Mouse (Mus musculus): ENCODE data around the gene Ppp1r14a. TPM values are rescaled to one million over a fixed set of nuclear protein-coding genes. Genes with fewer than 3 reads are reported as not detected.

The Ppp1r14a gene
- polyA plus RNA-seq, 1 experiment from 2014 or later, result 8.0 TPM

GRCm38 (mm10) chr7:29305263-29305988 is 16.3 kb downstream of the Ppp1r14a start:
- H3K4me1 ChIP-seq (replicated peaks), result peaks cover 63% of the 10 kb centered on the region
- peak overlapping the region; percentile 61 for H3K4me3 ChIP-seq (replicated peaks)
- peak overlapping the region; percentile 98 for H3K4me2 ChIP-seq
- H3K9ac ChIP-seq (replicated peaks), result peak overlapping the region; percentile 71
- 21% methylated on average over 9 of the region's 9 CpGs for WGBS
- H3K9me3 ChIP-seq, result no peaks in the 10 kb centered on the region
- no peak for ATAC-seq (ENCODE audit: insufficient number of reproducible peaks, insufficient read depth, low FRiP score, low TSS enrichment, low read depth)
- no peaks in the 10 kb centered on the region for H3K36me3 ChIP-seq
- peaks cover 17% of the 10 kb centered on the region; the same call in 1 of the 2 replicates for H3K27me3 ChIP-seq
- H3K27ac ChIP-seq, result 0 out of 2 replicates have a peak overlapping the region, but pooled peaks have one; percentile 13

DNA sequence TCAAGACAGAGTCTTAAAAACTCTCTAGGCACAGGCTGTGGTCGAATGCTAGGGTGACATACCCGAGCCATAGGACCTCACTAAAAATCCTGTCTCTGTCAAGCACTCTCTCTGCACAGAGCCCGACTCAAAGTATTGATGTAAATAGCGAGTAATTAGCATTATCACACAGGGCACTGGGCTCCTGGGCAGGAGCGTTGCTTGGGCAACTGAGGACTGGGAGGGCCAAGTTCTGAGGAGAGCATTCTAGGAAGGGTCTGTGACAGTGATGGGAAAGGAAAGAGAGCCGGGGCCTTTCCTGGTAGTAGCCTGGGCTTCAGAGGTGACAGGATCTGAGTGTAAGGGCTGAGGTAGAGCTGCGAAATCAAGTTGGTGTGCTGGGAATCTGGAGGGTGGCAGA is 17.0 kb downstream of the Ppp1r14a start:
- Histone ChIP-seq H3K27me3 (peaks cover 17% of the 10 kb centered on the region; the same call in 1 of the 2 replicates), H3K27ac (no peak overlapping the region), H3K9me3 (no peaks in the 10 kb centered on the region), H3K4me1 (replicated peaks) (peaks cover 63% of the 10 kb centered on the region), H3K36me3 (peaks cover 4% of the 10 kb centered on the region), H3K9ac (replicated peaks) (no peak overlapping the region), H3K4me3 (replicated peaks) (no peak overlapping the region), H3K4me2 (peak overlapping the region; percentile 98; the same call in 1 of the 2 replicates)
- WGBS, result 36% methylated on average over 7 of the region's 7 CpGs
- ATAC-seq (ENCODE audit: insufficient number of reproducible peaks, insufficient read depth, low FRiP score, low TSS enrichment, low read depth), result no peak

- H3K9ac ChIP-seq (replicated peaks), result no peak overlapping the region
- peak overlapping the region; percentile 98; the same call in 1 of the 2 replicates for H3K4me2 ChIP-seq
- WGBS, result 27% methylated on average over 7 of the region's 7 CpGs
- peaks cover 62% of the 10 kb centered on the region for H3K4me1 ChIP-seq (replicated peaks)
- H3K4me3 ChIP-seq (replicated peaks), result no peak overlapping the region
- H3K9me3 ChIP-seq, result no peaks in the 10 kb centered on the region
- H3K27ac ChIP-seq, result no peak overlapping the region
- peaks cover 17% of the 10 kb centered on the region; the same call in 1 of the 2 replicates for H3K27me3 ChIP-seq
- no peak for ATAC-seq (ENCODE audit: insufficient number of reproducible peaks, insufficient read depth, low FRiP score, low TSS enrichment, low read depth)
- H3K36me3 ChIP-seq, result peaks cover 9% of the 10 kb centered on the region
Measured at GRCm38 (mm10) chr7:29306619-29307018, 17.5 kb downstream of the Ppp1r14a start.

GRCm38 (mm10) chr7:29307350-29308104 is 18.4 kb downstream of the Ppp1r14a start:
- H3K4me2 ChIP-seq, result peak overlapping the region; percentile 92
- peaks cover 63% of the 10 kb centered on the region for H3K4me1 ChIP-seq (replicated peaks)
- peak overlapping the region; percentile 45; the same call in 1 of the 2 replicates for H3K27ac ChIP-seq
- WGBS, result 2% methylated on average over 42 of the region's 42 CpGs
- H3K9me3 ChIP-seq, result no peaks in the 10 kb centered on the region
- peak; percentile 48 for ATAC-seq (ENCODE audit: insufficient number of reproducible peaks, insufficient read depth, low FRiP score, low TSS enrichment, low read depth)
- peaks cover 14% of the 10 kb centered on the region for H3K36me3 ChIP-seq
- peaks cover 17% of the 10 kb centered on the region; the same call in 1 of the 2 replicates for H3K27me3 ChIP-seq
- H3K4me3 ChIP-seq (replicated peaks), result peak overlapping the region; percentile 70
- peak overlapping the region; percentile 62 for H3K9ac ChIP-seq (replicated peaks)

- peaks cover 12% of the 10 kb centered on the region; the same call in 1 of the 2 replicates for H3K27me3 ChIP-seq
- 0% methylated on average over 36 of the region's 36 CpGs for WGBS
- H3K4me3 ChIP-seq (replicated peaks), result peak overlapping the region; percentile 70
- H3K9me3 ChIP-seq, result no peaks in the 10 kb centered on the region
- peak overlapping the region; percentile 73 for H3K27ac ChIP-seq
- H3K4me1 ChIP-seq (replicated peaks), result peaks cover 74% of the 10 kb centered on the region
- ATAC-seq (ENCODE audit: insufficient number of reproducible peaks, insufficient read depth, low FRiP score, low TSS enrichment, low read depth), result 0 out of 2 replicates have a peak, but pooled peaks have one; percentile 10
- peaks cover 17% of the 10 kb centered on the region for H3K36me3 ChIP-seq
- H3K9ac ChIP-seq (replicated peaks), result peak overlapping the region; percentile 71
- H3K4me2 ChIP-seq, result peak overlapping the region; percentile 92
Measured at GRCm38 (mm10) chr7:29309221-29309721, 20.2 kb downstream of the Ppp1r14a start.

DNA sequence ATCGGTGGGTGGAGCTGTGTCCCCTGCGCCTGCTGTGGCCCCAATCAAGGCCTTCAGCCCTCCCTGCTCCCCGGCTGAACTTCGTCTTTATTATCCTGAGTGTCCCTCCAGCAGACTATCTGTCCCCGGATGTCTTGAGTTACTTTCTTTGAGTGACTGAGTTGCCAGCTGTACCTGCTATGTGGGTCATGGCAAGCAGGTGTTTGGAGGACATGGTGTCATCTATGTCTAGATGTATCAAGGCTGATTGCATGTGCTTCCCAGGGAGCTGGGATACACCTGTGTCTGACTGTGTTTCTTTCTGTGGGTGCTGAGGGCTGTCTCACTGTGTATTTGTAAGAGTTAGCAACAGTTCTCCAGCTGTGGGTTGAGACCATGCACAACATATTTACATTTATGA is 20.6 kb downstream of the Ppp1r14a start:
- no peak for ATAC-seq (ENCODE audit: insufficient number of reproducible peaks, insufficient read depth, low FRiP score, low TSS enrichment, low read depth)
- Histone ChIP-seq H3K9me3 (no peaks in the 10 kb centered on the region), H3K27me3 (peaks cover 12% of the 10 kb centered on the region; the same call in 1 of the 2 replicates), H3K9ac (replicated peaks) (peak overlapping the region; percentile 71), H3K4me1 (replicated peaks) (peaks cover 75% of the 10 kb centered on the region), H3K27ac (peak overlapping the region; percentile 73; the same call in 1 of the 2 replicates), H3K4me2 (peak overlapping the region; percentile 92), H3K4me3 (replicated peaks) (peak overlapping the region; percentile 70), H3K36me3 (peaks cover 21% of the 10 kb centered on the region)
- 4% methylated on average over 5 of the region's 5 CpGs for WGBS

DNA sequence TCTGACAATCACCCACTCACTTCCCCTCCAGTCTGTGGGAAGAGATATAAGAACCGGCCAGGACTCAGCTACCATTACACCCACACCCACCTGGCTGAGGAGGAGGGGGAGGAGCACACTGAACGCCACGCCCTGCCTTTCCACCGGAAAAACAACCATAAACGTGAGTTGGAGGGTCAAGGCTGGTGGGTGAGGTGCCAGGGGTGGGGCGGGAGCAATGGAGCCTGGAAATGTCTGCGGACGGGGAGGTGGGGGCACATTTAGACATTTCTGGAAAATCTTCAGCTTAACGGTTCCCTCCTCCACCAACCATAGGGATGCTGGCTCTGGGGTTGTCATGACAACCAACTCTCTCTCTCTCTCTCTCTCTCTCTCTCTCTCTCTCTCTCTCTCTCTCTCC is 23.9 kb downstream of the Ppp1r14a start:
- H3K27ac ChIP-seq, result 0 out of 2 replicates have a peak overlapping the region, but pooled peaks have one; percentile 25
- H3K36me3 ChIP-seq, result peaks cover 26% of the 10 kb centered on the region
- 21% methylated on average over 9 of the region's 9 CpGs for WGBS
- no peaks in the 10 kb centered on the region for H3K9me3 ChIP-seq
- H3K27me3 ChIP-seq, result no peaks in the 10 kb centered on the region
- H3K9ac ChIP-seq (replicated peaks), result no peak overlapping the region
- no peak overlapping the region for H3K4me3 ChIP-seq (replicated peaks)
- no peak overlapping the region for H3K4me2 ChIP-seq
- ATAC-seq (ENCODE audit: insufficient number of reproducible peaks, insufficient read depth, low FRiP score, low TSS enrichment, low read depth), result no peak
- peaks cover 81% of the 10 kb centered on the region for H3K4me1 ChIP-seq (replicated peaks)

DNA sequence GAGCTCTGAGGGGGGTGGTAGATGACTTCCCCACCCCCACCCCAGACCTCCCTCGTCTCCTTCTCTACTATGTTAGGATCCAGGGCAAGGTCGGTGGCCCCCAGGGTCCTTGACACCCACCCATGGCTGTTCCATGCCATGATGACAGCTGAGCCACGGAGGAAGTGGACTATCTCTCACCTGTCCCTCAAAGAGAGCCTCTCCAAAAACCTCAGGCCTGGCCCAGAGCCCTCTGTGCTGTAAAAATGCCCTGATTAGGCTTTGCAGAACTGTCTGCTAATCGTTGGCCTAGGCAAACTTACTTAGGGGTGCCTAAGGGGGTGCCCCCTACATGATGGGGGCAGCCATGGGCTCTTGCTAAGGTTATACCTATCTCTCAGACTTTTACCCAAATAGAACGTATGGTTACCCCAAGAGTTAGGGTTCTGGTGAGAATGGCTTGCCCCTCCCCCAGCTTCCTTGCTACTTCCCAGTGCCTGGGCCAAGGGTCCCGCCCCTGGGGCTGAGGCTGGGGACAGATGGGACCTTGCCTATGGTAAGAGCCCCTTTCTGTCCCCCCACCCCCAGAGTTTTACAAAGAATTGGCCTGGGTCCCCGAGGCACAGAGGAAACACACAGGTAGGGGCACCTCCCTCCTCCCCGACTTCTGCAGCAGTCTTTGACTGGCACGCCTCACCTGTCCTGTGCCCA is 24.6 kb downstream of the Ppp1r14a start:
- peaks cover 81% of the 10 kb centered on the region for H3K4me1 ChIP-seq (replicated peaks)
- no peak overlapping the region; the same call in 1 of the 2 replicates for H3K4me2 ChIP-seq
- H3K9ac ChIP-seq (replicated peaks), result no peak overlapping the region
- peak overlapping the region; percentile 97; the same call in 1 of the 2 replicates for H3K27ac ChIP-seq
- no peak overlapping the region for H3K4me3 ChIP-seq (replicated peaks)
- H3K27me3 ChIP-seq, result no peaks in the 10 kb centered on the region
- ATAC-seq (ENCODE audit: insufficient number of reproducible peaks, insufficient read depth, low FRiP score, low TSS enrichment, low read depth), result no peak
- H3K36me3 ChIP-seq, result peaks cover 26% of the 10 kb centered on the region
- WGBS, result 42% methylated on average over 9 of the region's 9 CpGs
- no peaks in the 10 kb centered on the region for H3K9me3 ChIP-seq

DNA sequence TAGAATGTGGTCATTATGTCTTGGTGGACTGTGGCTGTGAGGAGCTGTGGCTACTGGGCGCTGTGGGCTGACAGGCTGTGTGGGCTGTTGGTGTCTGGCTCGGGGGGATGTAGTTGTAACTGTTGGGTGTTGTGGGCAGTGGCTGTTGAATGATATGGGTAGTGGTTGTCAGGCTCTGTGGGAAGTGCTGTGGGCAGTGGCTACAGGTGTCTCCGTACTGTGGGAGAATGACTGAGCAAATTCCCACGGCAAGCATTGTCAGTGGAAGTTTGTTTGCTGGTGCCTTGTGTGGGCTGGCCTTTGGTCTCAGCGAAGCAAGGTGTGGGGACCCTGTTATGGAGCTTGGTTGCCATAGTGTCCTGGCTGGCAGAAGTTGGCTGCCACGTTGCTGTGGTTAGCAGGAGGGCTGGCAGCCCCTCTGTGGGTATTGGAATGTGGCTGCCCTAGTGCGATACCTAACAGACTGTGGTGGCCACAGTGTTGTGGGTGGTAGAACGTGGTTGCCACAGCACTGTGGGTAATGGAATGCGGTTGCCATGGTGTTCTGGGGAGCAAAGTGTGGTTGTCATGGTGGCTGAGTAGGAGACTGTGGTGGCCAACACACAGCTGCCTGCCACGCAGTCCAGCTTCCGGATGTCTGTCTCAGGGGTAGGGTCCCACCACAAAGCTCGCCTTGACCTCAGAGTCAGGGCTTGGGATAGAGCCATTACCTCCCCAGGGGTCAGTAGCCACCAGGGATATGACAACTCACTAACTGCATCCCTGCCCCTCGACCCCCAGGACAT is 25.9 kb downstream of the Ppp1r14a start:
- WGBS, result 85% methylated on average over 13 of the region's 13 CpGs
- peak overlapping the region; percentile 97 for H3K27ac ChIP-seq
- H3K36me3 ChIP-seq, result peaks cover 26% of the 10 kb centered on the region
- H3K4me1 ChIP-seq (replicated peaks), result peaks cover 82% of the 10 kb centered on the region
- H3K9ac ChIP-seq (replicated peaks), result no peak overlapping the region
- no peak overlapping the region for H3K4me3 ChIP-seq (replicated peaks)
- no peaks in the 10 kb centered on the region for H3K27me3 ChIP-seq
- no peaks in the 10 kb centered on the region for H3K9me3 ChIP-seq
- H3K4me2 ChIP-seq, result no peak overlapping the region
- no peak for ATAC-seq (ENCODE audit: insufficient number of reproducible peaks, insufficient read depth, low FRiP score, low TSS enrichment, low read depth)

DNA sequence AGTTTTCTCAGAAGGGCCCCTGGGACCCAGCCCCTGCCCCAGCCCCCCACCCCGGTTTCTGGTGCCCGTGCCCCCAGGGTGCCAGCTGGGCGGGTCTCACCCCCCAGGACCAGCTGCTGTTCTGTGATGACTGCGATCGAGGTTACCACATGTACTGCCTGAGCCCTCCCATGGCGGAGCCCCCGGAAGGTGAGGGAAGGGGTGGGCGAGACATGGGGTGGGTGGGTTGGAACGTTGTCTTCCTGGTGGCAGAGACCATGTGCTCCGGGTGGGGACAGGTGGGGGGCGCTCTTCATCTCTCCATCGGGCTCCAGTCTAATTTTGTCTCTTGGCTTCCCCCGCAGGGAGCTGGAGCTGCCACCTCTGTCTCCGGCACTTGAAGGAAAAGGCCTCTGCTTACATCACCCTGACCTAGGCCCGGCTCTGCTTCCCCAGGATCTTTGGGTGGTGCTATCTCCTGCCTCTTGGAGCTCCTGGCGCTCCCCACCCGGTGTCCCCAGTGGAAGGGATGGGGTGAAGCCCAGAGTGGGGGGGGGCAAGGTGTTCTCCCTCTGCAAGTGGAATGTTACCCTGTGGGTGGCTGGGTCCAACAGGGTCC is 27.1 kb downstream of the Ppp1r14a start:
- H3K27ac ChIP-seq, result peak overlapping the region; percentile 97
- no peak overlapping the region for H3K4me3 ChIP-seq (replicated peaks)
- H3K36me3 ChIP-seq, result peaks cover 20% of the 10 kb centered on the region
- peak overlapping the region; percentile 58 for H3K4me2 ChIP-seq
- H3K4me1 ChIP-seq (replicated peaks), result peaks cover 87% of the 10 kb centered on the region
- no peak overlapping the region for H3K9ac ChIP-seq (replicated peaks)
- ATAC-seq (ENCODE audit: insufficient number of reproducible peaks, insufficient read depth, low FRiP score, low TSS enrichment, low read depth), result no peak
- WGBS, result 63% methylated on average over 17 of the region's 17 CpGs
- no peaks in the 10 kb centered on the region for H3K27me3 ChIP-seq
- H3K9me3 ChIP-seq, result no peaks in the 10 kb centered on the region
